Mouse (Mus musculus) small intestine, adult 2 months (tissue): ENCODE measurements around the gene Cyp3a57. TPM values are rescaled to one million over a fixed set of nuclear protein-coding genes. Genes with fewer than 3 reads are reported as not detected.
"Not testable (repeated sequence)": the region's sequence is repeated elsewhere in the genome, so short reads cannot be mapped to it uniquely, and the experiment has no call there.

Experiments
- H3K27ac ChIP-seq: fragments of 200-500 bp; 2 replicates; pipeline ENCODE4 v1.5.1; 2012; ENCODE audit warnings: low read depth, low read length, control low read depth, inconsistent platforms; ENCODE audit not compliant: insufficient read depth
- H3K27me3 ChIP-seq: fragments of 200-500 bp; 2 replicates; pipeline ENCODE4 v1.6.1; 2012; ENCODE audit warnings: mild to moderate bottlenecking, moderate library complexity, low read length, inconsistent platforms; ENCODE audit not compliant: control insufficient read depth, insufficient read depth
- H3K36me3 ChIP-seq: fragments of 200-500 bp; 2 replicates; pipeline ENCODE4 v1.6.1; 2012; ENCODE audit warnings: mild to moderate bottlenecking, low read length, control low read depth, inconsistent platforms; ENCODE audit not compliant: control insufficient read depth, insufficient read depth
- H3K4me1 ChIP-seq: fragments of 200-500 bp; 2 replicates; pipeline ENCODE4 v1.6.1; 2012; ENCODE audit warnings: low read length, inconsistent platforms, mixed read lengths; ENCODE audit not compliant: control insufficient read depth, insufficient read depth, insufficient read length
- H3K4me3 ChIP-seq: fragments of 200-500 bp; 2 replicates; pipeline ENCODE4 v1.5.1; 2012; ENCODE audit warnings: low read depth, mild to moderate bottlenecking, control low read depth, inconsistent platforms, low read length, moderate library complexity
- CTCF ChIP-seq: fragments of 200-500 bp; IDR thresholded peaks from 2 replicates; pipeline ENCODE4 v1.5.1; 2012; ENCODE audit warnings: low read depth, mild to moderate bottlenecking, control low read depth, inconsistent platforms, low read length, moderate library complexity, mixed read lengths; ENCODE audit not compliant: insufficient replicate concordance, insufficient read length; ENCODE audit errors: extremely low read depth
- POLR2A ChIP-seq: fragments of 200-500 bp; IDR thresholded peaks from 2 replicates; pipeline ENCODE4 v1.6.1; 2012; ENCODE audit warnings: low read depth, mild to moderate bottlenecking, control low read depth, inconsistent platforms, low read length, moderate library complexity
- WGBS: fragments of 180-500 bp; shearing (Covaris S2); methylation state at CpG from one replicate; pipeline ENCODE4 v1.1.7; 2018; 5-methylcytosine and 5-hydroxymethylcytosine counted together
- polyA plus RNA-seq: library from polyadenylated mRNA; depleted of rRNA; stranded (reverse); fragments of >200 nt; gene quantifications from 2 replicates; pipeline ENCODE4 v1.2.3, GENCODE M21; 2012; rRNA removed

Cyp3a57 gene
- not detected in 2 replicates for polyA plus RNA-seq

- TF ChIP-seq POLR2A: no peak
- TF ChIP-seq CTCF: no peak
- no peak within 1 kb of the TSS for H3K27ac ChIP-seq
- H3K4me1 ChIP-seq: no peaks in the 10 kb centered on the region
- no peaks in the 10 kb centered on the region for H3K36me3 ChIP-seq
- 37% methylated on average over 1 of the region's 1 CpGs for WGBS
- H3K4me3 ChIP-seq: no peak within 1 kb of the TSS
- H3K27me3 ChIP-seq: no peaks in the 10 kb centered on the region
Measured at GRCm38 (mm10) chr5:145344941-145345340, at the start of gene Cyp3a57. TSS of gene Cyp3a57 (plus strand) at chr5:145345279.

- Histone ChIP-seq H3K27ac (no peak overlapping the region), H3K36me3 (no peaks in the 10 kb centered on the region), H3K27me3 (no peaks in the 10 kb centered on the region), H3K4me3 (no peak overlapping the region), H3K4me1 (no peaks in the 10 kb centered on the region)
- TF ChIP-seq CTCF (no peak), POLR2A (no peak)
Measured at GRCm38 (mm10) chr5:145300469-145300868, 44.6 kb upstream of the Cyp3a57 start.

GRCm38 (mm10) chr5:145301796-145302195 is 43.3 kb upstream of the Cyp3a57 start:
- not testable (repeated sequence) for H3K27me3 ChIP-seq, H3K4me1 ChIP-seq, H3K27ac ChIP-seq, H3K4me3 ChIP-seq, H3K36me3 ChIP-seq
- 72% methylated on average over 4 of the region's 4 CpGs for WGBS

GRCm38 (mm10) chr5:145302424-145302823 is 42.7 kb upstream of the Cyp3a57 start:
- H3K36me3 ChIP-seq: no peaks in the 10 kb centered on the region
- H3K4me3 ChIP-seq: no peak overlapping the region
- no peak for TF ChIP-seq POLR2A
- no peak for TF ChIP-seq CTCF
- no peaks in the 10 kb centered on the region for H3K4me1 ChIP-seq
- no peaks in the 10 kb centered on the region for H3K27me3 ChIP-seq
- 74% methylated on average over 1 of the region's 1 CpGs for WGBS
- no peak overlapping the region for H3K27ac ChIP-seq

DNA sequence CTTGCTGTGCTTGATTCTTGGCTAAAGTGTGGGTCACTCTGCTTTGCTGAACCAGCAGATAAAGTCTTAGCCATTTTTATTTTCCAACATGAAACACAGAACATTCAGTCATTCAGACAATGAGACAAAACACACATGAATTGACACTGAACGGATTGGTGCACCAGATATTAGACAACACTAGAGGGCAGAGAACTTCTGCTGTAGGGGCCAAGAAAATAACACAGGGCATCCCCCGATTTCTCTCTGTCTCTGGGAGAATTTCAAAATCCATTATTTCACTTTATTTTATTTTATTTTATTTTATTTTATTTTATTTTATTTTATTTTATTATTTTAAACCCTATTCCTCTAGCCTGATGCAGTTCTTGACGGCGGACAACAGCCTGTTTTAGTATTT is 38.1 kb upstream of the Cyp3a57 start:
- H3K4me3 ChIP-seq, H3K36me3 ChIP-seq, H3K4me1 ChIP-seq, H3K27ac ChIP-seq, H3K27me3 ChIP-seq: not testable (repeated sequence)
- 84% methylated on average over 4 of the region's 4 CpGs for WGBS

GRCm38 (mm10) chr5:145307811-145308210 is 37.3 kb upstream of the Cyp3a57 start:
- not testable (repeated sequence) for H3K27ac ChIP-seq, H3K36me3 ChIP-seq, H3K4me1 ChIP-seq, H3K27me3 ChIP-seq, H3K4me3 ChIP-seq
- 92% methylated on average over 3 of the region's 3 CpGs for WGBS

DNA sequence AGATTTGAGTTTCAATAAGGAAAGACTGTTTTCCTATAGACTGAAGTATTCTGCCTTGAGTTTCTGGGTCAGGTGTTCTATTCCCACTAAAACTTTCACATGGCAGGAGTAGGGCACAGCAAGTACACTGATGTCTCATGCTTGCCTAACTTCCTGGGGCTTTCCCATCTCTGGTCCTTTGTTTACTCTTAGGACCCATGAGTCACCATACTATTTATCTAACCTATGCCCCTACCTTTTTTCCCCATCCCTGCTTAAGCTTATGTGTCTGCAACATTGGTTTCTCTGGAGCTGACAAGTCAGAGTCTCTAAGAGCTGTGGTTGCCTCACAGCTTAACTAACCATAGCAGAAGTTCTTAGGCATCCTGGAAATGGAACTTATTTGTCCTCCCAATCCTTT is 31.2 kb upstream of the Cyp3a57 start:
- Histone ChIP-seq H3K27ac (no peak overlapping the region), H3K36me3 (no peaks in the 10 kb centered on the region), H3K4me3 (no peak overlapping the region), H3K27me3 (no peaks in the 10 kb centered on the region), H3K4me1 (no peaks in the 10 kb centered on the region)
- TF ChIP-seq CTCF (no peak), POLR2A (no peak)

GRCm38 (mm10) chr5:145317141-145317540 is 27.9 kb upstream of the Cyp3a57 start:
- Histone ChIP-seq H3K27me3 (no peaks in the 10 kb centered on the region), H3K36me3 (no peaks in the 10 kb centered on the region), H3K4me1 (no peaks in the 10 kb centered on the region), H3K4me3 (no peak overlapping the region), H3K27ac (no peak overlapping the region)
- TF ChIP-seq CTCF (no peak), POLR2A (no peak)
- 62% methylated on average over 1 of the region's 1 CpGs for WGBS

GRCm38 (mm10) chr5:145338756-145339155 is 6.3 kb upstream of the Cyp3a57 start:
- H3K36me3 ChIP-seq, H3K4me1 ChIP-seq, H3K27ac ChIP-seq, H3K4me3 ChIP-seq, H3K27me3 ChIP-seq: not testable (repeated sequence)
